Mouse (Mus musculus) common myeloid progenitor, adult 5-6 weeks (primary cell): ENCODE results near the gene Olfr750. TPM values are rescaled to one million over a fixed set of nuclear protein-coding genes. Genes with fewer than 3 reads are reported as not detected.

ENCODE experiments used
- ATAC-seq: replicated peaks from 2 replicates; pipeline ENCODE4 v1.8.0; 2016; ENCODE audit warnings: low read depth, mild to moderate bottlenecking, moderate TSS enrichment, inconsistent platforms; ENCODE audit not compliant: poor library complexity, severe bottlenecking
- total RNA-seq: library from RNA; stranded (forward); fragments of 200-1000, 187-1606 nt; gene quantifications from 2 replicates; pipeline ENCODE4 v1.2.3, GENCODE M21; 2017

Gene Olfr750
- total RNA-seq, 1 experiment from 2014 or later, result not detected

DNA sequence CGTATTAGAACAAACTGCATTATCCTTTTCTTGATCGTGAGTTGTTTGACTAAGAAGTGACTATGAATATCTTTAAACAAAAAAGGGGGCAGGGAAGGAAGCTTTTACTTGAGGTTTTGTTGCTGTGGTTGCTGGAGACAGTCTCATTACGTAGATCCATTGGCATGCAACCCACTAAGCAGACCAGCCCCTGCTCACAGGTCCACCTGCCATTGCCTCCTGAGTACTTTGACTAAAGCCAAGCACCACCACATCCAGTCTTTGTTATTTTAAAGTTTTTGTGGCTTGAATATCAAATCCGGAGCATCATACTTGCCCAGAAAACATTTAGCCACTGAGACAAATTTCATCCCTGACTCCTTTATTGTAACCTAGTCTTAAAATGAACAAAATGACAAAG, 38.0 kb downstream of the Olfr750 start:
- ATAC-seq, result no peak

DNA sequence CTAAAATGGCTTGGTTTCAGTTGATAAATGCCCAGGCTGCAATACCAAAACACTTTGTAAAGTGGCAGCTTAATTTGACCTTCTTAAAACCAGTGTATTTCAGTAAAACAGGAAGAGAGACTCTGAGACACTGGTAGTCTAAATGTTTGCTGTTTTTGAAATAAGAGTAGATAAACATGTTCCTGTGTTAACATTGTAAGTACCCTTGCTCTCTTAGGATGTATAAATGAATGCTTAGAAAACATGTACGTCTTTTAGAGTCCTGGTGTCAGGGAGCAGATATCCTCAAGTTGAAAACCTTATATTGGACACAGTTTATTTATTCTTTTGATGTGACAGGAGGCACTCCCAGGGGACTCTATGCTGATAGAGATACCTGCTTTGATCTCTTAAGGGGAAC, 39.0 kb downstream of the Olfr750 start:
- no peak for ATAC-seq

DNA sequence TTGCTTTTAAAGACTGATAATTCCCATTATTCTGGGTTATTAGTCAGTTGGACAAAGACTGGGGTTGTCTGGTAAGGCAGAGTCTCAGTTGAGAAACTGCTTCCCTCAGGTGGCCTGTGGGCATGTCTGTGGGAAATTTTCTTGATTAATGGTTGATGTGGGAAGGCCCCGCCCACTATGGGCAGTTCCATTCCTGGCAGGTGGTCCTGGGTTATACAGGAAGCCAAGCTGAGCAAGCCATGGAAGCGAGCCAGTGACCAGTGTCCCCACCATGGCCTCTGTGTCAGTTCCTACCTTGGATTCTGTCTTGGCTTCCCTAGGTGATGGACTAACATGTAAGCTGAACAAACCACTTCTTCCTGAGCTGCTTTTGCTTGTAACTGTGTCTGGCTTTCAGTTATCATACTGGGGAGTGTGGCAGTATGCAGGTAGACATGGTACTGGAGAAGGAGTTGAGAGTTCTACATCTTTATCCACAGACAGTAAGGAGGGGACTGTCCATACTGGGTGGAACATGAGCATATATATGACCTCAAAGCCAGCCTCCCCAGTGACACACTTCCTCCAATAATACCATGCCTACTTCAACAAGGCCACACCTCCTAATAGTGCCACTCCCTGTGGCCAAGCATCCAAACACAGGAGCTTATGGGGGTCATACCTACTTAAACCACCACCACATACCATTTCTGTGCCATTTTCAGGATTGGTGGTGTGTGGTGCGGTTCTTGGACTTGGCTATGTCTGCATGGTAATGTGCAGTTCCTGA, 46.7 kb downstream of the Olfr750 start:
- peak; percentile 28 for ATAC-seq

DNA sequence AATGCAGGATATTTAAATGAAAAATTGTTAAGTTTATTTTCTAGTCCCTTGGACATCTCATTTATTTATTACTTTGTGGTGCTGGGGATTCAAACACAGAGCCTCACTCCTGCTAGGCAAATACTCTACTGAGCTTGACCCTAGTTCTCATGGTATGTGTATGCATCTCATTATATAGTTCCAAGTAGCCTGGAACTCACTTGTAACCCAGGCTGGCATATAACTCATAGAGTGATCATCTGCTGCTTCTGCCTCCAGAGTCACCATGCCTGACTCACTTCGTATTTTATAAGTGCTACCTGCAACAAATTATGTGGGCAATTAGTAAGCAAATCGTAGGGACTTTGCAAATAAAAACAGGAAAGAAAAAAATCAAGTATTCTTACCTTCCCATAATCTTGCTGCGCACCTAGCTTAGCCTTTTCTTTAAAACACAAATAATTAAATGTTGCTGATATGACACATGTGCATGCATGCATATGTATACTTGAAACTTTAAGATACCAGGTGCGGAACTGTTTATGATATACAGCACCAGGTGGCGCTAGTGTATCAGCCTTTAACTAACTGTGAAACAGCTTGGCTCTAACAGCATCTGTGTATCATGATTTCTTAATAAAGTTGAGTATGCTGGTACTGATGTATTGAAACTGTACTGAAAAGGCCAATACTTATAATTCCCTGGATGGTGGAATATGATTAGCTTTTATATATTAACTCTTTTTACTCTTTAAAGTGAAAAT, 47.7 kb downstream of the Olfr750 start:
- peak; percentile 97 for ATAC-seq

DNA sequence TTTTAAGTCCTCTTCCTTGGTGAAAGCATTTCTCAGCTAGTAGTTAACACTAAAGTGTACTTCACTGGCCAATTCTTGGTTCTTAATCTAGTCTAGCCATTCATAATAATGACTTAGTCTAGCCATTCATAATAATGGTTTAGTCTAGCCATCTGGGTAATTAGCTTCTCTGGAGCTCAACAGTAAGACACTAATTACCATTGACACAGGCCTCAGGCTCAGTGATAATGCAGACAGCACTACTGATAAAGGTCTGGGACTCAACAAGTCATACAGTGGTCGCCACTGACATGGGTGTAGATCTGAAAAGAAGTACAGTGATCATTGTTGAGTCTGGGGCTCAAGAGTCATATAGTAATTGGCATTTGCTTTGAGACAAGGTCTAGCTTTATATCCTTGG, 49.4 kb downstream of the Olfr750 start:
- ATAC-seq, result no peak

DNA sequence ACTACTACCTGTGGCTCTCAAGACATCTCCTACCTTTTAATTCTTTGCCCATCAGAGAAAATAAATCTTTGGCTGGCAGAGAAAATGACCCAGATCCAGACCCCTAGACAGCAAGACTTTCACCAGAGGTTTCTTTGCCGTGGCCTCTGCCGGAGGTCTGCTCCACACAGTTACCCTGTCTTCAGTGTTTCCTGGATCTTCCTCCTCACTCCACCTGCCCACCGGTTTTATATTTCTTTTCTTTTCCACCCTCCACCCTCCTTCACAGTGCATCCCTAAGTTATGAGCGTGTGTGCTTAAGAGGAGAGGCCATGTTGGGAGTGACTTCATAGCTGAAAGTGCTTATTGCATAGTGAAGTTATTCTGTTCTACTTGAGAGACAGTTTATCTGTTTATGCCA, 50.8 kb downstream of the Olfr750 start:
- no peak for ATAC-seq

DNA sequence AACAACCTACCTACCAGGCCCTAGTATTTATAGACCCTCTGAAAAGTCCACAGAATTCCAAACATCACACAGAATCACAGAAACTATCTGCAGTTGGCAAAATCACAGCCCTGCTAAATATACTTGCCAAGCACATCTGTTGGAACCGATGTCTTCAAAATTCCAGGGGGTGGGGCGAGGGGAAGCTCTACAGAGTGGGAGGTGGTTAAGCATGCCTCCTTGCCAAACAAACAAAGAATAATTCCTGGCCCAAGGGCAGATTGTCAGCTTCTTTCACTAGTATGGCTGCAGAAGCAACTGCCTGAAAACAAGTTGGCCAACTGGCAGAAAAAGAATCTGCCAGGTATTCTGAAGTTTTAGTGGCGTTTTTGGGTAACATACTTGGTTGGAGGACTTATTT, 57.0 kb downstream of the Olfr750 start:
- ATAC-seq, result no peak

Other genes with a start within 250 kb of the Olfr750 start
- 12.7 and 19.3 TPM in 2 replicates for gene Tep1, start 203.9 kb downstream of the Olfr750 start, total RNA-seq
- gene Klhl33, start 176.9 kb downstream of the Olfr750 start, total RNA-seq, result 0.32 TPM in 1 of 2 replicates, not detected in the other
- gene Osgep, start 149.5 kb downstream of the Olfr750 start, total RNA-seq, result 110 and 124 TPM in 2 replicates
- 206 and 222 TPM in 2 replicates for gene Apex1, start 149.5 kb downstream of the Olfr750 start, total RNA-seq
- gene Pip4p1, start 143.6 kb downstream of the Olfr750 start, total RNA-seq, result 15.6 and 17.3 TPM in 2 replicates
- 144 and 156 TPM in 2 replicates for gene Pnp, start 143.4 kb downstream of the Olfr750 start, total RNA-seq
- gene Gm49342, start 129.9 kb downstream of the Olfr750 start, total RNA-seq, result 34.9 and 44.0 TPM in 2 replicates
- gene Pnp2, start 118.4 kb downstream of the Olfr750 start, total RNA-seq, result 1.5 and 5.4 TPM in 2 replicates
- not detected in 2 replicates for gene Rnase10, start 66.7 kb downstream of the Olfr750 start, total RNA-seq
- not detected in 2 replicates for gene Rnase9, start 32.6 kb downstream of the Olfr750 start, total RNA-seq
- gene Rnase11, start 24.3 kb downstream of the Olfr750 start, total RNA-seq, result not detected in 2 replicates
- gene Rnase12, start 16.8 kb downstream of the Olfr750 start, total RNA-seq, result not detected in 2 replicates
- 0.82 and 2.5 TPM in 2 replicates for gene Rnase4, start 16.6 kb upstream of the Olfr750 start, total RNA-seq
- gene Ang, start 16.7 kb upstream of the Olfr750 start, total RNA-seq, result 1.1 TPM in 1 of 2 replicates, not detected in the other
- gene Eddm3b, start 40.0 kb upstream of the Olfr750 start, total RNA-seq, result not detected in 2 replicates
- 49.7 and 62.1 TPM in 2 replicates for gene Rnase6, start 49.5 kb upstream of the Olfr750 start, total RNA-seq
- not detected in 2 replicates for gene Rnase1, start 72.3 kb upstream of the Olfr750 start, total RNA-seq
- gene Rnase2b, start 87.8 kb upstream of the Olfr750 start, total RNA-seq, result not detected in 2 replicates
- gene Ang2, start 124.7 kb upstream of the Olfr750 start, total RNA-seq, result not detected in 2 replicates
- gene Ear14, start 129.0 kb upstream of the Olfr750 start, total RNA-seq, result not detected in 2 replicates
- not detected in 2 replicates for gene Rnase2a, start 181.7 kb upstream of the Olfr750 start, total RNA-seq